Mouse (Mus musculus): ENCODE measurements around the gene Asphd1. TPM values are rescaled to one million over a fixed set of nuclear protein-coding genes. Genes with fewer than 3 reads are reported as not detected.
"Not testable (repeated sequence)": the region's sequence is repeated elsewhere in the genome, so short reads cannot be mapped to it uniquely, and the experiment has no call there.

Gene Asphd1
- total RNA-seq, 2 experiments from 2014 or later: 51.4 to 55.8 TPM

DNA sequence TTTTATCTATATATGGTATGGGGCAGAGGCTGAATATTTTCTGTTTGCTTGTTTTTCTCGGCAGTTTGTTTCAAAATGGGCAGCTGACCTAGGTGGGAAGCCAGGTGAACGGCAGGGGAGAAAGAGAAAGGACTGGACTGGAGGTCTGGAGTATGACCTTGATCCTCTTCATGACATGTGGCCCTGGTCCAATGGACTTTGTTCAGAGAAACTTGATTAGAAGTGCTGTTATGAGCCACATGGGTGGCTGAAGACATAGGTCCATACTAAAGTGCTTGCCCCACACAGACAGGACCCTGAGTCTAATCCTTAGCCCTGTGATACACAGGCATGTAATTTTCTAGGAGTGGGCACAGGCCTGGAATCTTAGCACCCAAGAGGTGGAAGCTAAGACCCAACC lies 27.8 kb downstream of the Asphd1 start:
- Histone ChIP-seq H3K27ac (no peak overlapping the region), H3K4me3 (no peak overlapping the region)
- TF ChIP-seq CTCF (IDR thresholded peaks at IDR 0.05): no peak
- intact Hi-C loops (cut with DNase I): no loop called here
- DNase-seq (ENCODE audit: extremely low spot score in 1 of 2, low spot score in 2 of 2): no peak

DNA sequence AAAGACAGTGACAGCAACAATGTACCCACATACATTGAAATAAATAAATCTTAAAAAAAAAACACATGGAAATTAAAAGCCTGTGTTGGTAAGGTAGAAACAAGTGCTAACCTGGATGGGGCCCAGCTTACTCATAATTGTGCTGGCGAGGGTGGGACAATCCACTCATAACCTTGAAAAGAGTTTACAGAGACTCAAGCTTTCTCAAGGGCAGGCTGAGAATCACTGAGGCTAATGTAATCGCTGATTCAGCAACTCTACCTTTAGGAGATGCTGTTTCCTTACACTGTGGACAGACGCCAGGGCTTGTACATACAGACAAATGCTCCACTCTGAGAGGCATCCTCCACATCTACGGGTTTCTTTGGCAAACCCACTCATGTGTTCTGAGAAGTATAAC lies 29.4 kb downstream of the Asphd1 start:
- TF ChIP-seq CTCF (IDR thresholded peaks at IDR 0.05): no peak
- Histone ChIP-seq H3K27ac (no peak overlapping the region), H3K4me3 (no peak overlapping the region)
- intact Hi-C loops (cut with DNase I): no loop called here
- no peak for DNase-seq (ENCODE audit: extremely low spot score in 1 of 2, low spot score in 2 of 2)

DNA sequence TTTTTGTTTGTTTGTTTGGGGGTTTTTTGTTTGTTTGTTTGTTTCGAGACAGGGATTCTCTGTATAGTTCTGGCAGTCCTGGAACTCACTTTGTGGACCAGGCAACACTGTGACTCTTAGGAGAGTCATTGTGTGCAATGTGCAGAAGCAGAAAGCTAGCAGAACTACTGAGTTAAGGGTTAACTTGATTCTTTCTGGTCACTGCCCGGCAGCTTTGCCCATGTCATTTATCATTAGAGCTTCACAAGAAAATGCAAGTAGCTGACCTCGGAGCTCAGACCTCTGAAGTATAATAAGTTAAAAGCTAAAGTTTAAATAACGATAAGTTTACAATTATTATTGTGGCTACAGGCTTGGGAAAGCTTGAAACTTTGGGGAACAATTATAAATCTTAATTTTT lies 31.0 kb downstream of the Asphd1 start:
- DNase-seq (ENCODE audit: extremely low spot score in 1 of 2, low spot score in 2 of 2); intact Hi-C loops (cut with DNase I); H3K4me3 ChIP-seq; H3K27ac ChIP-seq: not testable (repeated sequence)

DNA sequence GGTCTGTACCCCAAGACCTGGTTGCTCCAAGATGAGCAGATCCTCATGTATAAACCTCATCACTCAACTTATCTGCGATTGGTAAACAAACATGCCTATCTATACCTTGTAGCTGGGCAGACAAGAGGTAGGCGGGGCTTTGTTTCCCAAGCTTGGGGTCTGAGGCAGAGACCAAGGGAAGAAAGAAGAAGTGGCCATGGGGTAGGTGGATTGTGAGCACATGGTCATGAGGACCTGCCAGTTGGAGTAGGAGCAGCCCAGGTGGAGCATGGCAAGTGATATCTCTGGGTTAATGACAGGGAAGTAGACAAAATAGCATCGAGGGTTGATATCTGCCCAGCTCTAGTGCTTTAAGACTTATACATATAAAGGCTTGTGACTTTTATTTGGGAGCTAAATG lies 34.5 kb downstream of the Asphd1 start:
- Histone ChIP-seq H3K4me3 (no peak overlapping the region), H3K27ac (no peak overlapping the region)
- TF ChIP-seq CTCF (IDR thresholded peaks at IDR 0.05): no peak
- DNase-seq (ENCODE audit: extremely low spot score in 1 of 2, low spot score in 2 of 2): no peak
- intact Hi-C loops (cut with DNase I): no loop called here

DNA sequence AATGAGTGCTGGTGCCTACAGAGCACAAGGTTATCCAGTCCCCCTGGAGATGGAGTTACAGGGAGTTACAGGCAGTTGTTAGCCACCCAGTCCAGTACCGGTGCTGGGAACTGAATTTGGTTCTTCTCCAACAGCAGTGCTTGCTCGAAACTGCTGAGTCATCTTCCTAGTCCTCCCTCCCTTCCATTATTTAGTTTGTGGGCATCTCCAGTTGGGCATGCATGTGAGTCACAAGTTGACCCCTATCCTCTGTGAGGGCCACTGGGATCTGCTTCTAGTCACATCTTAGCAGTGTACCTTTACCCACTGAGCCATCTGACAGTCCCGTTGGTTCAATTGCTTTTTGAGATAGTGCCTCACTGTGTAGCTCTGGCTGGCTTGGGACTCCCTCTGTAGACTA lies 43.8 kb downstream of the Asphd1 start:
- no peak for TF ChIP-seq CTCF (IDR thresholded peaks at IDR 0.05)
- Histone ChIP-seq H3K4me3 (no peak overlapping the region), H3K27ac (no peak overlapping the region)
- intact Hi-C loops (cut with DNase I): no loop called here
- DNase-seq (ENCODE audit: extremely low spot score in 1 of 2, low spot score in 2 of 2): no peak

GRCm38 (mm10) chr7:126899781-126900180 lies 49.6 kb downstream of the Asphd1 start:
- H3K4me3 ChIP-seq; intact Hi-C loops (cut with DNase I); DNase-seq (ENCODE audit: extremely low spot score in 1 of 2, low spot score in 2 of 2); H3K27ac ChIP-seq: not testable (repeated sequence)

DNA sequence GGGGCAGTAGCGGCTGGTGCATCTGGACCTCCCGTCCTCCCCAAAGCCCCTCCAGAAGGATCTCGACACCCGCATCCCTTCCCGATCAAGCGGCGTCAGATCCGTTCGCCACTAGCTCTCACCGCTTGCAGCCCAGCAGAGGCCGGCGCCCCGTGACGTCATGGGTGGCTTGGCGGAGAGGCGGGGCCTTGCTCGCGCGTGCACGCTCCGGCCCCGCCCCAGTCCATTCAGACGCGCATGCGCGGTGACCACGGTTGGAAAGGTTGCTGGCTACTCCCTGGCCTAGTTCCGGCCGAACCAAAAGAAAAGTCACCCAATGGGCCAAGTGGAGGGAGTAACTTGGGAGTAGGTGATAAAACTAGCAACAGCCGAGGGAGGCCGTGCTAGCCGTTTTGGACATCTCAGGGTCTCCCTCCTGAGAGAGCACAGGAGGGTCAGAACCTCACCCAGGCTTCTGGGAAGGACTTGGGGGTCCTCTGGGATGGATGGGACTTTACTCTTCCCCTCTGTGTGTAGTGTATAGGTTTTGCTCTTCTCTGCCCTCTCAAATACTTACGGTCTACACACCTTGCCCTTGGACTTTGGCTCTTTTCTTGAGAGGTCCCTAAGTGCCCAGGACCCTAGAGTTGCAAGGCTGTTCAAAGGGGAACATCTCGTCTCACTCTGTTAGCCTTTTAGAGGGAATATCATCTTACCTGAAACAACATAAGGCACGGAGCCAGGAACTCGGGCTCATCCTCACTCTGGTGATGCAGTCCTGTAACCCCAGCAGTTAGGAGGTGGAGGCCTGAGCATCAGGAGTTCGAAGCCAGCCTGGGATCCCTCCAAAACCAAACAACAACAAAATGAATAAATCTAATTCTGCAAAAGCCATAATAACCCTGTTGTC lies 51.0 kb downstream of the Asphd1 start:
- H3K4me3 ChIP-seq: peak overlapping the region; percentile 85
- TF ChIP-seq CTCF (IDR thresholded peaks at IDR 0.05): no peak
- intact Hi-C loops (cut with DNase I): no loop called here

DNA sequence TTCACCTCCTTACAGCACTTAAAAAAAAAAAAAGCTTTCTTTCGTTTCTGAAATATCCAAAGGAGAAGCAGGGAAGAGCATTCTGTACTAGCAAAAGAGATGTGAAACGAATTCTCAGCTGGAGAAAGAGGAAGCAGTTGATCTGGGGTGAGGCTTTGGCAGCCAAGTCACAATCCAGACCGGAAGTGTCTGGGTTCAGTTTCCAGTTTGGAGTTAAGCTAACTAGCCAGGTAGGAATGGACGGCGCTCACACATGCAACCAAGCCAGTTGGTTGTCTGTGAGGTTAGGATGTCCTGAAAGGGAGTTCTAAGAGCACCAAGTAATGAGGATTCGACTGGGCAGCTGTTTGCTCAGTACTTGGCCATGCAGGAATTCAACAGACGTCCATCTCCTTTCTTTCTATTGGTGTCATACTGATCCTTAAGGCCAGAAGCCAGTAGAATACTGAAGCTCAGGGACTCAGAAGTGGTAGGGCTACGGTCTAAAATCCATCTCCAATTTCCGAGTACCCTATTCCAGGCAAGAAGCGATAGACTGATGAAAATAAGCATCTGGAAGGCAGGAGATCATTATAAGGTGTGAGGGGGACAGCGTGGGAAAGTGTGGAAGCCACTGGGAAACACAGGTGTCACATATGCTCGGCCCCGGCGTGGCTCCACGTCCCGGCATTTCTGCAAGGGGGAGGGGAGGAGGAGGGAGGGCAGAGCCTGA lies 51.8 kb downstream of the Asphd1 start:
- intact Hi-C loops (cut with DNase I): no loop called here
- no peak for TF ChIP-seq CTCF (IDR thresholded peaks at IDR 0.05)
- Histone ChIP-seq H3K27ac (peak overlapping the region; percentile 98), H3K4me3 (peak overlapping the region; percentile 85)
- DNase-seq (ENCODE audit: extremely low spot score in 1 of 2, low spot score in 2 of 2): no peak

More for the DNA sequence above, 51.0 kb downstream of the Asphd1 start:
- DNase-seq (ENCODE audit: extremely low spot score in 1 of 2, low spot score in 2 of 2): peak; percentile 96 to 98
- peak overlapping the region; percentile 98 for H3K27ac ChIP-seq

- intact Hi-C loops (cut with DNase I): no loop called here
- Histone ChIP-seq H3K4me3 (no peak overlapping the region), H3K27ac (peak overlapping the region; percentile 98; the same call in 1 of the 2 replicates)
- TF ChIP-seq CTCF (IDR thresholded peaks at IDR 0.05): no peak
- no peak for DNase-seq (ENCODE audit: extremely low spot score in 1 of 2, low spot score in 2 of 2)
Measured at GRCm38 (mm10) chr7:126896912-126897311, 52.5 kb downstream of the Asphd1 start.

Other genes with a start within 250 kb of the Asphd1 start
- 100 to 1,000 TPM; 164 to 185 TPM for gene Coro1a, start 241.8 kb downstream of the Asphd1 start, total RNA-seq (2021)
- gene Mapk3, start 190.0 kb downstream of the Asphd1 start, total RNA-seq (2021): 100 to 1,000 TPM; 155 to 166 TPM
- gene Gdpd3, start 183.2 kb downstream of the Asphd1 start, total RNA-seq (2021): 1 to 10 TPM; 2.4 to 3.4 TPM
- gene Ypel3, start 172.6 kb downstream of the Asphd1 start, total RNA-seq (2021): 100 to 1,000 TPM; 312 to 323 TPM
- 1 to 10 TPM; 1.1 to 1.2 TPM for gene Tbx6, start 168.1 kb downstream of the Asphd1 start, total RNA-seq (2021)
- 10 to 100 TPM; 50.4 TPM for gene Ppp4c, start 157.1 kb downstream of the Asphd1 start, total RNA-seq (2021)
- 10 to 100 TPM; 71.6 to 77.4 TPM for gene Fam57b, start 151.9 kb downstream of the Asphd1 start, total RNA-seq (2021)
- gene 4930451I11Rik, start 117.9 kb downstream of the Asphd1 start, total RNA-seq (2021): not detected
- 10 to 100 TPM; 46.9 to 51.7 TPM for gene Doc2a, start 102.2 kb downstream of the Asphd1 start, total RNA-seq (2021)
- gene Hirip3, start 87.6 kb downstream of the Asphd1 start, total RNA-seq (2021): 10 to 100 TPM; 36.6 to 40.9 TPM
- 10 to 100 TPM; 52.5 to 53.2 TPM for gene Ino80e, start 87.2 kb downstream of the Asphd1 start, total RNA-seq (2021)
- 100 to 1,000 TPM; 162 to 167 TPM for gene Taok2, start 64.9 kb downstream of the Asphd1 start, total RNA-seq (2021)
- gene Tmem219, start 26.7 kb downstream of the Asphd1 start, total RNA-seq (2021): 10 to 100 TPM; 17.3 to 22.0 TPM
- 100 to 1,000 TPM; 135 to 146 TPM for gene Kctd13, start 20.7 kb downstream of the Asphd1 start, total RNA-seq (2021)
- gene Sez6l2, start 981 bp upstream of the Asphd1 start, total RNA-seq (2021): 100 to 1,000 TPM; 421 to 427 TPM
- 100 to 1,000 TPM; 181 to 186 TPM for gene Cdipt, start 26.3 kb upstream of the Asphd1 start, total RNA-seq (2021)
- gene Cdiptos, start 26.5 kb upstream of the Asphd1 start, total RNA-seq (2021): under 1 TPM in 1 of 2 experiments, not detected in 1; 0.52 TPM
- 1 to 10 TPM; 7.2 to 8.3 TPM for gene Mvp, start 65.0 kb upstream of the Asphd1 start, total RNA-seq (2021)
- 1 to 10 TPM in 1 of 2 experiments, not detected in 1; 1.2 TPM for gene Pagr1b, start 66.9 kb upstream of the Asphd1 start, total RNA-seq (2021)
- 10 to 100 TPM; 15.1 to 27.1 TPM for gene Pagr1a, start 67.8 kb upstream of the Asphd1 start, total RNA-seq (2021)
- gene Gm42742, start 71.5 kb upstream of the Asphd1 start, total RNA-seq (2021): 10 to 100 TPM; 61.0 to 66.3 TPM
- gene Prrt2, start 71.6 kb upstream of the Asphd1 start, total RNA-seq (2021): 100 to 1,000 TPM; 214 to 216 TPM
- 100 to 1,000 TPM; 210 to 221 TPM for gene Maz, start 77.5 kb upstream of the Asphd1 start, total RNA-seq (2021)
- gene Kif22, start 92.9 kb upstream of the Asphd1 start, total RNA-seq (2021): 1 to 10 TPM; 4.4 to 9.7 TPM
- gene Zg16, start 137.7 kb upstream of the Asphd1 start, total RNA-seq (2021): not detected
- gene AI467606, start 141.8 kb upstream of the Asphd1 start, total RNA-seq (2021): 1 to 10 TPM; 1.2 TPM
- under 1 TPM; 0.28 to 0.32 TPM for gene Qprt, start 172.6 kb upstream of the Asphd1 start, total RNA-seq (2021)
- under 1 TPM; 0.18 to 0.23 TPM for gene Spn, start 188.2 kb upstream of the Asphd1 start, total RNA-seq (2021)
- gene Cd2bp2, start 246.5 kb upstream of the Asphd1 start, total RNA-seq (2021): 10 to 100 TPM; 77.7 to 80.8 TPM